Mouse (Mus musculus): ENCODE measurements around the gene Adamtsl3.

DNA sequence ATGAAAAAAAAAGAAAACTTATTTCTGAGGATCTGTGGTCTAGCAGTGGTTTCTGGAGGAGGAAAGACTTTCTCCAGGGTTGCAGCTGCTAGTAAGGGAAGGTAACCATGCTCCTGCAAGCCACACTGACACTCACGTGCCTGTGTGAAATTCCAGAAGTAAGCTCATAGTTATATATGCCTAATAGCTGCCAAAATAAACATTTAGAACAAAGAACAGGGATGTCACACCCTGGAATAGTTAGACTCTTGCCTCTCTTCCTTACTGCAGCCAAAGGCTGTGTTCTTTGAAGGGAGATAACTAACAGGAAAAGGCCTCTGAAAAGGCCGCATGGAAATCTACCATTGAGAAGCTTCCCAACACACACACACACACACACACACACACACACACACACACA, 96.1 kb downstream of the Adamtsl3 start:
- TF ChIP-seq CTCF (IDR thresholded peaks at IDR 0.05; ENCODE audit: control insufficient read depth, insufficient read depth, insufficient replicate concordance, low read depth, low read length) (no peak), POLR2A (IDR thresholded peaks at IDR 0.05; ENCODE audit: control insufficient read depth, low read depth, low read length) (no peak)

Measured in testis, adult 2 months (tissue).